Mouse (Mus musculus) ES-E14 (cell line): ENCODE measurements around the gene Zbtb34. TPM values are rescaled to one million over a fixed set of nuclear protein-coding genes. Genes with fewer than 3 reads are reported as not detected.

Experiments used
- DNase-seq: peaks from one replicate; pipeline ENCODE4 v3.0.0-alpha.2; 2013; ENCODE audit warnings: low read depth, low spot score
- H3K27ac ChIP-seq: 2 replicates; pipeline ENCODE4 v1.5.1; 2012; ENCODE audit warnings: low read depth, mild to moderate bottlenecking, low read length, moderate library complexity, mixed read lengths; ENCODE audit not compliant: poor library complexity, insufficient read depth, severe bottlenecking
- H3K36me3 ChIP-seq: 2 replicates; pipeline ENCODE4 v1.6.1; 2012; ENCODE audit warnings: mild to moderate bottlenecking, low read length, moderate library complexity, mixed read lengths; ENCODE audit not compliant: control insufficient read depth, poor library complexity, insufficient read depth, severe bottlenecking
- H3K4me1 ChIP-seq, 2 experiments: fragments of 150-350 bp in 1 of 2; sonication (generic) in 1 of 2; 2 replicates each; pipeline ENCODE4 v1.6.1; 2012; ENCODE audit warnings: low read length in 2 of 2, mild to moderate bottlenecking in 1 of 2, mixed read lengths in 1 of 2; ENCODE audit not compliant: control insufficient read depth in 2 of 2, insufficient read depth in 2 of 2, poor library complexity in 1 of 2
- H3K4me3 ChIP-seq, 2 experiments: fragments of 150-350 bp in 1 of 2; sonication (generic) in 1 of 2; 2 replicates each; pipeline ENCODE4 v1.5.1; 2012; ENCODE audit warnings: low read length in 2 of 2, low read depth in 1 of 2, mild to moderate bottlenecking in 1 of 2, mixed read lengths in 1 of 2; ENCODE audit not compliant: insufficient read depth in 1 of 2, poor library complexity in 1 of 2, severe bottlenecking in 1 of 2
- H3K9ac ChIP-seq: 2 replicates; pipeline ENCODE4 v1.6.1; 2012; ENCODE audit warnings: low read depth, mild to moderate bottlenecking, low read length, mixed read lengths; ENCODE audit not compliant: poor library complexity, insufficient read depth, severe bottlenecking
- H3K9me3 ChIP-seq: fragments of 150-350 bp; sonication (generic); 2 replicates; pipeline ENCODE4 v1.6.1; 2012; ENCODE audit warnings: low read depth, mild to moderate bottlenecking, low read length; ENCODE audit not compliant: control insufficient read depth, insufficient read depth
- CHD2 ChIP-seq: IDR thresholded peaks from 2 replicates; pipeline ENCODE4 v1.6.1; 2014; ENCODE audit warnings: mild to moderate bottlenecking, low read depth, low read length, inconsistent platforms
- HCFC1 ChIP-seq: IDR thresholded peaks from 2 replicates; pipeline ENCODE4 v1.6.1; 2012; ENCODE audit warnings: low read length, inconsistent platforms, borderline replicate concordance; ENCODE audit not compliant: insufficient read depth
- MAFK ChIP-seq: IDR thresholded peaks from 2 replicates; pipeline ENCODE4 v1.6.1; 2014; ENCODE audit warnings: mild to moderate bottlenecking, low read depth, low read length, inconsistent platforms; ENCODE audit not compliant: insufficient read depth
- ZC3H11A ChIP-seq: IDR thresholded peaks from 2 replicates; pipeline ENCODE4 v1.6.1; 2012; ENCODE audit warnings: low read depth, mild to moderate bottlenecking, inconsistent platforms, low read length, borderline replicate concordance
- ZNF384 ChIP-seq: IDR thresholded peaks from 2 replicates; pipeline ENCODE4 v1.6.1; 2012; ENCODE audit warnings: low read depth, low read length, inconsistent platforms
- in situ Hi-C, 2 experiments: fragments of 600-800 bp; cut with MboI; formaldehyde crosslinking; loops; one replicate each; pipeline ENCODE4 v1.15.1; 2025; ENCODE audit warnings: low sequenced_read_pairs in 2 of 2, inconsistent platforms in 1 of 2; ENCODE audit not compliant: unreplicated experiment in 2 of 2
- total RNA-seq: library from RNA; depleted of rRNA; stranded (reverse); fragments of 300-350 nt; gene quantifications from 2 replicates; pipeline ENCODE4 v1.2.3, GENCODE M21; 2012

Gene Zbtb34
- total RNA-seq, 1 experiment: 13.4 TPM

- Histone ChIP-seq H3K36me3 (peaks cover 59% of the 10 kb centered on the region), H3K4me1 (peaks cover 16 to 28% of the 10 kb centered on the region in 2 experiments; a peak in 3 of 4 replicates), H3K4me3 (no peak overlapping the region), H3K27ac (no peak overlapping the region; the same call in 1 of the 2 replicates), H3K9me3 (no peaks in the 10 kb centered on the region), H3K9ac (no peak overlapping the region)
- no peak for TF ChIP-seq HCFC1
- no peak for TF ChIP-seq MAFK
- TF ChIP-seq ZC3H11A: no peak
- TF ChIP-seq CHD2: no peak
- no peak for TF ChIP-seq ZNF384
- in situ Hi-C loops: no loop called here
- no peak for DNase-seq
Observed at GRCm38 (mm10) chr2:33451038-33451978, 20.2 kb upstream of the Zbtb34 start.

- Histone ChIP-seq H3K36me3 (peaks cover 43% of the 10 kb centered on the region), H3K4me3 (no peak overlapping the region), H3K4me1 (peaks cover 24 to 32% of the 10 kb centered on the region in 2 experiments), H3K9me3 (no peaks in the 10 kb centered on the region), H3K27ac (0 out of 2 replicates have a peak overlapping the region, but pooled peaks have one; percentile 34), H3K9ac (peak overlapping the region; percentile 36; the same call in 1 of the 2 replicates)
- TF ChIP-seq MAFK (no peak), ZC3H11A (no peak), HCFC1 (no peak), CHD2 (no peak), ZNF384 (no peak)
- in situ Hi-C loops: no loop called here
- DNase-seq: no peak
Observed at GRCm38 (mm10) chr2:33449119-33449873, 18.2 kb upstream of the Zbtb34 start.

- Histone ChIP-seq H3K4me1 (peaks cover 31 to 36% of the 10 kb centered on the region in 2 experiments), H3K9ac (no peak overlapping the region), H3K36me3 (peaks cover 22% of the 10 kb centered on the region), H3K9me3 (no peaks in the 10 kb centered on the region), H3K4me3 (no peak overlapping the region), H3K27ac (no peak overlapping the region)
- DNase-seq: no peak
- in situ Hi-C loops: no loop called here
- TF ChIP-seq ZC3H11A: no peak
- TF ChIP-seq ZNF384: no peak
- TF ChIP-seq MAFK: no peak
- no peak for TF ChIP-seq CHD2
- no peak for TF ChIP-seq HCFC1
Observed at GRCm38 (mm10) chr2:33446796-33447195, 15.7 kb upstream of the Zbtb34 start.

- Histone ChIP-seq H3K9me3 (no peaks in the 10 kb centered on the region), H3K9ac (no peak overlapping the region), H3K4me3 (no peak overlapping the region), H3K27ac (peak overlapping the region; percentile 67; the same call in 1 of the 2 replicates), H3K4me1 (peaks cover 31 to 36% of the 10 kb centered on the region in 2 experiments), H3K36me3 (peaks cover 13% of the 10 kb centered on the region)
- in situ Hi-C loops: no loop called here
- no peak for DNase-seq
- TF ChIP-seq HCFC1 (no peak), MAFK (no peak), ZC3H11A (no peak), ZNF384 (no peak), CHD2 (no peak)
Observed at GRCm38 (mm10) chr2:33445741-33446140, 14.6 kb upstream of the Zbtb34 start.
